13 mouse cellular contexts compared by ENCODE assay signal in genomic region chr14:52325890-52326289, GRCm38 (mm10). TPM values are rescaled to one million over a fixed set of nuclear protein-coding genes. Genes with fewer than 3 reads are reported as not detected.
DNase-seq lines count a peak whose midpoint lies in the region; ATAC-seq and TF ChIP-seq lines count a peak whose summit lies in the region.
"Had no signal": no experiment of that assay in that cellular context is flagged by ENCODE, and none has a peak within 500 bp of the region (broad histone marks: within the 10 kb centered on the region; RNA-seq: fewer than 3 reads in every experiment).

No protein-coding gene starts in this region.

- in situ Hi-C loops in Patski (cut with MboI; ENCODE audit: low pct_unique_long_range_greater_than_20kb): no loop called here

- CTCF ChIA-PET in Patski (lab: Charles Lee): interaction anchor here (1.3 kb wide), 1 partner anchor 9 kb away, joined by 5 read pairs; no protein-coding TSS in a partner anchor

- H3K36me3 ChIP-seq in kidney, embryonic 15.5 days: no peaks in the 10 kb centered on the region
- H3K36me3 ChIP-seq in forebrain, embryonic 15.5 days: no peaks in the 10 kb centered on the region
- no peaks in the 10 kb centered on the region for H3K36me3 ChIP-seq in midbrain, embryonic 14.5 days (ENCODE audit: control insufficient read depth, insufficient read depth, low read length)
- H3K36me3 ChIP-seq: liver, embryonic 15.5 days had no signal

- peaks cover 45% of the 10 kb centered on the region for H3K27me3 ChIP-seq in kidney, embryonic 15.5 days
- H3K27me3 ChIP-seq in Patski: peaks cover 49% of the 10 kb centered on the region
- H3K27me3 ChIP-seq in forebrain, embryonic 15.5 days: no peaks in the 10 kb centered on the region
- no peaks in the 10 kb centered on the region for H3K27me3 ChIP-seq in midbrain, embryonic 14.5 days (ENCODE audit: control insufficient read depth, insufficient read depth, low read length)

- WGBS in kidney, embryonic 15.5 days: 19% methylated on average over 4 of the region's 4 CpGs
- 6% methylated on average over 4 of the region's 4 CpGs for WGBS in forebrain, embryonic 15.5 days
- 0% methylated on average over 4 of the region's 4 CpGs for WGBS in midbrain, embryonic 14.5 days

- no peaks in the 10 kb centered on the region for H3K9me3 ChIP-seq in kidney, embryonic 15.5 days (replicated peaks)
- H3K9me3 ChIP-seq in forebrain, embryonic 15.5 days: no peaks in the 10 kb centered on the region
- no peaks in the 10 kb centered on the region for H3K9me3 ChIP-seq in midbrain, embryonic 14.5 days (ENCODE audit: control insufficient read depth, low read length)
- H3K9me3 ChIP-seq: liver, embryonic 15.5 days had no signal

- no peak overlapping the region for H3K4me2 ChIP-seq in kidney, embryonic 15.5 days
- peak overlapping the region; percentile 89 for H3K4me2 ChIP-seq in forebrain, embryonic 15.5 days (replicated peaks)
- H3K4me2 ChIP-seq in midbrain, embryonic 14.5 days (ENCODE audit: low read length): peak overlapping the region; percentile 84
- H3K4me2 ChIP-seq: liver, embryonic 15.5 days had no signal

- H3K4me3 ChIP-seq in kidney, embryonic 15.5 days (replicated peaks): no peak overlapping the region
- H3K4me3 ChIP-seq in forebrain, embryonic 15.5 days: peak overlapping the region; percentile 11; the same call in 1 of the 2 replicates
- peak overlapping the region; percentile 19; the same call in 1 of the 2 replicates for H3K4me3 ChIP-seq in midbrain, embryonic 14.5 days (replicated peaks; ENCODE audit: low read depth, low read length)
- H3K4me3 ChIP-seq: heart, adult 2 months; liver, embryonic 15.5 days had no signal

- H3K27ac ChIP-seq in kidney, embryonic 15.5 days: no peak overlapping the region
- no peak overlapping the region for H3K27ac ChIP-seq in forebrain, embryonic 15.5 days (replicated peaks)
- no peak overlapping the region for H3K27ac ChIP-seq in midbrain, embryonic 14.5 days (replicated peaks; ENCODE audit: low read depth, low read length)
- H3K27ac ChIP-seq: heart, adult 2 months; liver, embryonic 15.5 days had no signal

- 0 out of 2 replicates have a peak, but pooled peaks have one; percentile 36 for ATAC-seq in kidney, embryonic 15.5 days (replicated peaks; ENCODE audit: low FRiP score)
- ATAC-seq in Patski: no peak
- peak; percentile 33; the same call in 1 of the 2 replicates for ATAC-seq in forebrain, embryonic 15.5 days (replicated peaks)
- ATAC-seq in midbrain, embryonic 14.5 days (ENCODE audit: low FRiP score, low TSS enrichment): no peak

- POLR2A ChIA-PET in Patski (lab: Charles Lee): no interaction called here

- peak; percentile 7 for TF ChIP-seq CTCF in Patski (IDR thresholded peaks at IDR 0.05)

- no peak for DNase-seq in kidney, adult 8-10 months
- no peak for DNase-seq in Patski (ENCODE audit: low read depth, low spot score)
- peak; percentile 62 for DNase-seq in midbrain, embryonic 14.5 days
- no peak for DNase-seq in cerebellum, adult 9-11 months
- no peak for DNase-seq in layer of hippocampus, adult 9-11 months
- DNase-seq in gastrocnemius, postnatal 4 days (ENCODE audit: low spot score in 2 of 2): no peak
- DNase-seq: heart, adult 2 months had no signal

- no peak overlapping the region for H3K9ac ChIP-seq in kidney, embryonic 15.5 days
- H3K9ac ChIP-seq in forebrain, embryonic 15.5 days (replicated peaks): no peak overlapping the region
- no peak overlapping the region for H3K9ac ChIP-seq in midbrain, embryonic 14.5 days (replicated peaks; ENCODE audit: low read length)
- H3K9ac ChIP-seq: liver, embryonic 15.5 days had no signal

- peaks cover 12% of the 10 kb centered on the region; the same call in 1 of the 2 replicates for H3K4me1 ChIP-seq in kidney, embryonic 15.5 days
- peaks cover 19% of the 10 kb centered on the region for H3K4me1 ChIP-seq in forebrain, embryonic 15.5 days
- H3K4me1 ChIP-seq in midbrain, embryonic 14.5 days (ENCODE audit: control insufficient read depth, insufficient read depth, low read length): peaks cover 17% of the 10 kb centered on the region
- H3K4me1 ChIP-seq: liver, embryonic 15.5 days had no signal

RNA-seq across cellular contexts. Expression of gene Sall2, which starts 2.7 kb away (rescaled TPM):
- 37.8 and 39.3 TPM in 2 replicates for polyA plus RNA-seq in kidney, embryonic 15.5 days (2015; fragmentation: Nextera tagmentation; extraction: Ambion mirVana)
- 16.8 TPM for polyA plus RNA-seq in Patski (2021)
- polyA plus RNA-seq in forebrain, embryonic 15.5 days (2015; fragmentation: Nextera tagmentation; extraction: Ambion mirVana): 29.6 and 31.7 TPM in 2 replicates
- 40.1 and 55.6 TPM in 2 replicates for polyA plus RNA-seq in midbrain, embryonic 14.5 days (2014; fragmentation: Nextera tagmentation; extraction: Ambion mirVana)
- total RNA-seq in gastrocnemius, postnatal 4 days (2021): 1 to 10 TPM; 7.2 to 7.4 TPM

RNA-seq across cellular contexts. Expression of gene Mettl3, which starts 21.0 kb away (rescaled TPM):
- 52.1 and 52.8 TPM in 2 replicates for polyA plus RNA-seq in kidney, embryonic 15.5 days (2015; fragmentation: Nextera tagmentation; extraction: Ambion mirVana)
- 28.7 TPM for polyA plus RNA-seq in Patski (2021)
- polyA plus RNA-seq in forebrain, embryonic 15.5 days (2015; fragmentation: Nextera tagmentation; extraction: Ambion mirVana): 51.4 and 57.1 TPM in 2 replicates
- polyA plus RNA-seq in midbrain, embryonic 14.5 days (2014; fragmentation: Nextera tagmentation; extraction: Ambion mirVana): 39.8 and 42.8 TPM in 2 replicates
- 10 to 100 TPM; 22.1 to 24.8 TPM for total RNA-seq in gastrocnemius, postnatal 4 days (2021)

RNA-seq across cellular contexts. Expression of gene Olfr1513, which starts 30.3 kb away (rescaled TPM):
- polyA plus RNA-seq in kidney, embryonic 15.5 days (2015; fragmentation: Nextera tagmentation; extraction: Ambion mirVana): not detected in 2 replicates
- not detected for polyA plus RNA-seq in Patski (2021)
- not detected in 2 replicates for polyA plus RNA-seq in forebrain, embryonic 15.5 days (2015; fragmentation: Nextera tagmentation; extraction: Ambion mirVana)
- not detected in 2 replicates for polyA plus RNA-seq in midbrain, embryonic 14.5 days (2014; fragmentation: Nextera tagmentation; extraction: Ambion mirVana)
- total RNA-seq in gastrocnemius, postnatal 4 days (2021): not detected
- total RNA-seq: heart, adult 2 months; neutrophil, adult 5-6 weeks had no signal
- polyA plus RNA-seq: C2C12; heart, adult 2 months; kidney, embryonic 14.5 days; liver, embryonic 15.5 days had no signal

RNA-seq across cellular contexts. Expression of gene Rab2b, which starts 46.5 kb away (rescaled TPM):
- polyA plus RNA-seq in kidney, embryonic 15.5 days (2015; fragmentation: Nextera tagmentation; extraction: Ambion mirVana): 21.9 and 23.5 TPM in 2 replicates
- 20.5 TPM for polyA plus RNA-seq in Patski (2021)
- 44.4 and 44.8 TPM in 2 replicates for polyA plus RNA-seq in forebrain, embryonic 15.5 days (2015; fragmentation: Nextera tagmentation; extraction: Ambion mirVana)
- polyA plus RNA-seq in midbrain, embryonic 14.5 days (2014; fragmentation: Nextera tagmentation; extraction: Ambion mirVana): 60.4 and 65.7 TPM in 2 replicates
- total RNA-seq in gastrocnemius, postnatal 4 days (2021): 10 to 100 TPM in 1 of 2 experiments, 1 to 10 TPM in 1; 9.1 to 12.5 TPM

RNA-seq across cellular contexts. Expression of gene Tox4, which starts 46.9 kb away (rescaled TPM):
- 44.6 and 49.1 TPM in 2 replicates for polyA plus RNA-seq in kidney, embryonic 15.5 days (2015; fragmentation: Nextera tagmentation; extraction: Ambion mirVana)
- polyA plus RNA-seq in Patski (2021): 38.8 TPM
- 59.5 and 62.9 TPM in 2 replicates for polyA plus RNA-seq in forebrain, embryonic 15.5 days (2015; fragmentation: Nextera tagmentation; extraction: Ambion mirVana)
- 52.6 and 56.1 TPM in 2 replicates for polyA plus RNA-seq in midbrain, embryonic 14.5 days (2014; fragmentation: Nextera tagmentation; extraction: Ambion mirVana)
- total RNA-seq in gastrocnemius, postnatal 4 days (2021): 10 to 100 TPM; 41.8 to 42.0 TPM

Comparison
In these comparisons a context has a peak if more than half of its experiments do, and no peak if none do; other contexts are left out.
1. ATAC-seq: peak in kidney, embryonic 15.5 days (single experiment) and forebrain, embryonic 15.5 days (single experiment); none in Patski (single experiment) and midbrain, embryonic 14.5 days (single experiment).